Mouse (Mus musculus) embryonic facial prominence, embryonic 10.5 days (tissue): ENCODE measurements around the gene Gp1ba. TPM values are rescaled to one million over a fixed set of nuclear protein-coding genes. Genes with fewer than 3 reads are reported as not detected.

ENCODE experiments used
- DNase-seq: peaks from one replicate; pipeline ENCODE4 v3.0.0-alpha.2; 2017; ENCODE audit warnings: low spot score
- H3K27ac ChIP-seq: fragments of 300-500 bp; sonication (generic); replicated peaks from 2 replicates; pipeline ENCODE4 v1.5.1; 2016; ENCODE audit warnings: mild to moderate bottlenecking
- H3K27me3 ChIP-seq: fragments of 300-500 bp; sonication (generic); replicated peaks from 2 replicates; pipeline ENCODE4 v1.6.1; 2016; ENCODE audit warnings: low read depth, mild to moderate bottlenecking; ENCODE audit not compliant: poor library complexity, severe bottlenecking
- H3K36me3 ChIP-seq: fragments of 300-500 bp; sonication (generic); replicated peaks from 2 replicates; pipeline ENCODE4 v1.6.1; 2016; ENCODE audit warnings: mild to moderate bottlenecking, moderate library complexity
- H3K4me1 ChIP-seq: fragments of 300-500 bp; sonication (generic); 2 replicates; pipeline ENCODE4 v1.6.1; 2016
- H3K4me3 ChIP-seq: fragments of 300-500 bp; sonication (generic); 2 replicates; pipeline ENCODE4 v1.5.1; 2016; ENCODE audit warnings: mild to moderate bottlenecking, moderate library complexity
- H3K9me3 ChIP-seq: fragments of 300-500 bp; sonication (generic); 2 replicates; pipeline ENCODE4 v1.6.1; 2016; ENCODE audit warnings: mild to moderate bottlenecking
- whole genome bisulfite sequencing: fragments of 180-500 bp; shearing (Covaris S2); methylation state at CpG from one replicate; pipeline ENCODE4 v1.1.7; 2016; 5-methylcytosine and 5-hydroxymethylcytosine counted together
- polyA plus RNA-seq: library from polyadenylated mRNA; unstranded; fragments of >200 nt; fragmentation: Nextera tagmentation; extraction: Ambion mirVana; gene quantifications from 2 replicates; pipeline ENCODE4 v1.2.1, GENCODE M21; 2016

Gene Gp1ba
- 0.26 and 0.76 TPM in 2 replicates for polyA plus RNA-seq

- no peak within 1 kb of the TSS for H3K4me3 ChIP-seq
- no peak within 1 kb of the TSS for H3K27ac ChIP-seq
- no peak for DNase-seq
- 57% methylated on average over 5 of the region's 5 CpGs for WGBS
- H3K4me1 ChIP-seq: no peaks in the 10 kb centered on the region
- H3K36me3 ChIP-seq: peaks cover 14% of the 10 kb centered on the region
- H3K9me3 ChIP-seq: no peaks in the 10 kb centered on the region
- no peaks in the 10 kb centered on the region for H3K27me3 ChIP-seq
Observed at GRCm38 (mm10) chr11:70638714-70639278, at the start of gene Gp1ba. TSS of gene Gp1ba (plus strand) at chr11:70639122.

- no peak for DNase-seq
- Histone ChIP-seq H3K4me3 (no peak overlapping the region), H3K27me3 (no peaks in the 10 kb centered on the region), H3K36me3 (peaks cover 3% of the 10 kb centered on the region; the same call in 1 of the 2 replicates), H3K9me3 (no peaks in the 10 kb centered on the region), H3K27ac (no peak overlapping the region), H3K4me1 (peaks cover 6% of the 10 kb centered on the region; the same call in 1 of the 2 replicates)
- WGBS: 81% methylated on average over 1 of the region's 1 CpGs
Observed at GRCm38 (mm10) chr11:70591733-70592132, 47.2 kb upstream of the Gp1ba start.

GRCm38 (mm10) chr11:70594253-70594989 lies 44.5 kb upstream of the Gp1ba start:
- H3K36me3 ChIP-seq: peaks cover 30% of the 10 kb centered on the region
- WGBS: 85% methylated on average over 15 of the region's 15 CpGs

GRCm38 (mm10) chr11:70595638-70596037 lies 43.3 kb upstream of the Gp1ba start:
- H3K9me3 ChIP-seq: no peaks in the 10 kb centered on the region
- WGBS: 71% methylated on average over 2 of the region's 2 CpGs
- peak overlapping the region; percentile 35 for H3K27ac ChIP-seq
- peaks cover 6% of the 10 kb centered on the region; the same call in 1 of the 2 replicates for H3K4me1 ChIP-seq
- no peak for DNase-seq
- H3K4me3 ChIP-seq: no peak overlapping the region
- H3K36me3 ChIP-seq: peaks cover 41% of the 10 kb centered on the region
- H3K27me3 ChIP-seq: no peaks in the 10 kb centered on the region

More at GRCm38 (mm10) chr11:70594253-70594989, 44.5 kb upstream of the Gp1ba start:
- DNase-seq: no peak
- no peaks in the 10 kb centered on the region for H3K27me3 ChIP-seq
- H3K4me1 ChIP-seq: peaks cover 6% of the 10 kb centered on the region; the same call in 1 of the 2 replicates
- no peaks in the 10 kb centered on the region for H3K9me3 ChIP-seq
- H3K4me3 ChIP-seq: no peak overlapping the region
- no peak overlapping the region for H3K27ac ChIP-seq

- H3K4me3 ChIP-seq: no peak overlapping the region
- WGBS: 47% methylated on average over 4 of the region's 4 CpGs
- H3K36me3 ChIP-seq: peaks cover 43% of the 10 kb centered on the region
- DNase-seq: no peak
- no peaks in the 10 kb centered on the region for H3K27me3 ChIP-seq
- peak overlapping the region; percentile 35; the same call in 1 of the 2 replicates for H3K27ac ChIP-seq
- H3K9me3 ChIP-seq: no peaks in the 10 kb centered on the region
- H3K4me1 ChIP-seq: peaks cover 6% of the 10 kb centered on the region; the same call in 1 of the 2 replicates
Observed at GRCm38 (mm10) chr11:70596094-70596493, 42.8 kb upstream of the Gp1ba start.

- H3K27me3 ChIP-seq: no peaks in the 10 kb centered on the region
- DNase-seq: no peak
- no peak overlapping the region for H3K27ac ChIP-seq
- no peaks in the 10 kb centered on the region for H3K9me3 ChIP-seq
- WGBS: 89% methylated on average over 6 of the region's 6 CpGs
- H3K36me3 ChIP-seq: peaks cover 55% of the 10 kb centered on the region
- H3K4me1 ChIP-seq: peaks cover 6% of the 10 kb centered on the region; the same call in 1 of the 2 replicates
- H3K4me3 ChIP-seq: no peak overlapping the region
Observed at GRCm38 (mm10) chr11:70597301-70597700, 41.6 kb upstream of the Gp1ba start.

- Histone ChIP-seq H3K27me3 (no peaks in the 10 kb centered on the region), H3K4me3 (no peak overlapping the region), H3K4me1 (peaks cover 6% of the 10 kb centered on the region; the same call in 1 of the 2 replicates), H3K9me3 (no peaks in the 10 kb centered on the region), H3K36me3 (peaks cover 67% of the 10 kb centered on the region), H3K27ac (no peak overlapping the region)
- WGBS: 89% methylated on average over 9 of the region's 9 CpGs
- DNase-seq: no peak
Observed at GRCm38 (mm10) chr11:70598451-70598953, 40.4 kb upstream of the Gp1ba start.

GRCm38 (mm10) chr11:70605024-70605566 lies 33.8 kb upstream of the Gp1ba start:
- no peaks in the 10 kb centered on the region for H3K27me3 ChIP-seq
- H3K9me3 ChIP-seq: no peaks in the 10 kb centered on the region
- H3K36me3 ChIP-seq: peaks cover 96% of the 10 kb centered on the region
- peak; percentile 73 for DNase-seq
- WGBS: 65% methylated on average over 14 of the region's 14 CpGs
- H3K4me1 ChIP-seq: no peaks in the 10 kb centered on the region
- no peak overlapping the region for H3K4me3 ChIP-seq
- no peak overlapping the region for H3K27ac ChIP-seq

- H3K36me3 ChIP-seq: peaks cover 100% of the 10 kb centered on the region
- H3K4me3 ChIP-seq: no peak overlapping the region
- no peaks in the 10 kb centered on the region for H3K9me3 ChIP-seq
- DNase-seq: no peak
- no peaks in the 10 kb centered on the region for H3K27me3 ChIP-seq
- WGBS: 71% methylated on average over 12 of the region's 12 CpGs
- H3K4me1 ChIP-seq: no peaks in the 10 kb centered on the region
- no peak overlapping the region for H3K27ac ChIP-seq
Observed at GRCm38 (mm10) chr11:70606717-70607116, 32.2 kb upstream of the Gp1ba start.

- Histone ChIP-seq H3K27ac (no peak overlapping the region), H3K9me3 (no peaks in the 10 kb centered on the region), H3K36me3 (peaks cover 100% of the 10 kb centered on the region), H3K27me3 (no peaks in the 10 kb centered on the region), H3K4me1 (no peaks in the 10 kb centered on the region), H3K4me3 (no peak overlapping the region)
- DNase-seq: no peak
- WGBS: 91% methylated on average over 9 of the region's 9 CpGs
Observed at GRCm38 (mm10) chr11:70607611-70608010, 31.3 kb upstream of the Gp1ba start.

- Histone ChIP-seq H3K9me3 (no peaks in the 10 kb centered on the region), H3K36me3 (peaks cover 100% of the 10 kb centered on the region), H3K4me3 (no peak overlapping the region), H3K27me3 (no peaks in the 10 kb centered on the region), H3K4me1 (no peaks in the 10 kb centered on the region), H3K27ac (no peak overlapping the region)
- 89% methylated on average over 26 of the region's 26 CpGs for WGBS
- peak; percentile 34 for DNase-seq
Observed at GRCm38 (mm10) chr11:70608381-70609066, 30.4 kb upstream of the Gp1ba start.

- Histone ChIP-seq H3K4me1 (peaks cover 14% of the 10 kb centered on the region), H3K36me3 (peaks cover 82% of the 10 kb centered on the region), H3K4me3 (no peak overlapping the region), H3K9me3 (no peaks in the 10 kb centered on the region), H3K27me3 (peaks cover 7% of the 10 kb centered on the region), H3K27ac (no peak overlapping the region)
- 91% methylated on average over 4 of the region's 4 CpGs for WGBS
- DNase-seq: no peak
Observed at GRCm38 (mm10) chr11:70610752-70611151, 28.2 kb upstream of the Gp1ba start.
